Mouse (Mus musculus) heart, embryonic 15.5 days (tissue): ENCODE measurements around the gene Slc8a3. TPM values are rescaled to one million over a fixed set of nuclear protein-coding genes. Genes with fewer than 3 reads are reported as not detected.

Experiments used
- ATAC-seq: fragments of 200-750 bp; cut with Nextera tagmentation; replicated peaks from 2 replicates; pipeline ENCODE4 v1.8.0; 2017; ENCODE audit warnings: low read depth, moderate TSS enrichment; ENCODE audit not compliant: insufficient number of reproducible peaks, insufficient read depth, low FRiP score
- H3K27ac ChIP-seq: fragments of 300-500 bp; sonication (generic); 2 replicates; pipeline ENCODE4 v1.5.1; 2015; ENCODE audit warnings: mild to moderate bottlenecking, inconsistent platforms
- H3K27me3 ChIP-seq: fragments of 300-500 bp; sonication (generic); 2 replicates; pipeline ENCODE4 v1.6.1; 2015; ENCODE audit warnings: inconsistent platforms
- H3K36me3 ChIP-seq: fragments of 300-500 bp; sonication (generic); 2 replicates; pipeline ENCODE4 v1.6.1; 2015; ENCODE audit warnings: mild to moderate bottlenecking, inconsistent platforms
- H3K4me1 ChIP-seq: fragments of 300-500 bp; sonication (generic); replicated peaks from 2 replicates; pipeline ENCODE4 v1.6.1; 2015; ENCODE audit warnings: inconsistent platforms
- H3K4me2 ChIP-seq: fragments of 300-500 bp; sonication (generic); 2 replicates; pipeline ENCODE4 v1.6.1; 2015; ENCODE audit warnings: inconsistent platforms, mild to moderate bottlenecking, moderate library complexity
- H3K4me3 ChIP-seq: fragments of 300-500 bp; sonication (generic); 2 replicates; pipeline ENCODE4 v1.5.1; 2015; ENCODE audit warnings: mild to moderate bottlenecking, inconsistent platforms
- H3K9ac ChIP-seq: fragments of 300-500 bp; sonication (generic); 2 replicates; pipeline ENCODE4 v1.6.1; 2015; ENCODE audit warnings: mild to moderate bottlenecking, inconsistent platforms
- H3K9me3 ChIP-seq: fragments of 300-500 bp; sonication (generic); replicated peaks from 2 replicates; pipeline ENCODE4 v1.6.1; 2016; ENCODE audit warnings: inconsistent platforms
- WGBS: fragments of 180-500 bp; shearing (Covaris S2); methylation state at CpG from one replicate; pipeline ENCODE4 v1.1.7; 2015; ENCODE audit warnings: mixed read lengths; 5-methylcytosine and 5-hydroxymethylcytosine counted together
- polyA plus RNA-seq: library from polyadenylated mRNA; unstranded; fragments of >200 nt; fragmentation: Nextera tagmentation; extraction: Ambion mirVana; gene quantifications from 2 replicates; pipeline ENCODE4 v1.2.1, GENCODE M21; 2015

Slc8a3 gene
- polyA plus RNA-seq, 1 experiment from 2014 or later: 0.60 TPM

GRCm38 (mm10) chr12:81237158-81237557 lies 95.8 kb downstream of the Slc8a3 start:
- 75% methylated on average over 1 of the region's 1 CpGs for WGBS
- no peak for ATAC-seq

GRCm38 (mm10) chr12:81235456-81236330 lies 97.3 kb downstream of the Slc8a3 start:
- Histone ChIP-seq H3K4me3 (no peak overlapping the region), H3K9me3 (no peaks in the 10 kb centered on the region), H3K27me3 (no peaks in the 10 kb centered on the region; the same call in 1 of the 2 replicates), H3K9ac (no peak overlapping the region), H3K4me2 (no peak overlapping the region), H3K27ac (no peak overlapping the region), H3K4me1 (no peaks in the 10 kb centered on the region), H3K36me3 (no peaks in the 10 kb centered on the region)
- 72% methylated on average over 10 of the region's 10 CpGs for WGBS
- ATAC-seq: no peak

More at GRCm38 (mm10) chr12:81237158-81237557, 95.8 kb downstream of the Slc8a3 start:
- Histone ChIP-seq H3K9ac (no peak overlapping the region), H3K4me3 (no peak overlapping the region), H3K9me3 (no peaks in the 10 kb centered on the region), H3K4me1 (no peaks in the 10 kb centered on the region), H3K27me3 (no peaks in the 10 kb centered on the region; the same call in 1 of the 2 replicates), H3K27ac (no peak overlapping the region), H3K36me3 (no peaks in the 10 kb centered on the region), H3K4me2 (no peak overlapping the region)

GRCm38 (mm10) chr12:81233746-81234380 lies 99.1 kb downstream of the Slc8a3 start:
- no peaks in the 10 kb centered on the region for H3K9me3 ChIP-seq
- H3K4me3 ChIP-seq: no peak overlapping the region
- ATAC-seq: no peak
- no peak overlapping the region for H3K4me2 ChIP-seq
- 61% methylated on average over 1 of the region's 1 CpGs for WGBS
- no peak overlapping the region for H3K27ac ChIP-seq
- H3K27me3 ChIP-seq: no peaks in the 10 kb centered on the region; the same call in 1 of the 2 replicates
- no peak overlapping the region for H3K9ac ChIP-seq
- H3K4me1 ChIP-seq: no peaks in the 10 kb centered on the region
- no peaks in the 10 kb centered on the region for H3K36me3 ChIP-seq

GRCm38 (mm10) chr12:81227767-81228460 lies 105.1 kb downstream of the Slc8a3 start:
- Histone ChIP-seq H3K4me3 (no peak overlapping the region), H3K4me1 (no peaks in the 10 kb centered on the region; the same call in 1 of the 2 replicates), H3K4me2 (no peak overlapping the region), H3K27me3 (no peaks in the 10 kb centered on the region; the same call in 1 of the 2 replicates), H3K27ac (no peak overlapping the region), H3K9me3 (no peaks in the 10 kb centered on the region), H3K36me3 (no peaks in the 10 kb centered on the region), H3K9ac (no peak overlapping the region)
- 60% methylated on average over 5 of the region's 5 CpGs for WGBS
- ATAC-seq: no peak

GRCm38 (mm10) chr12:81226590-81226989 lies 106.4 kb downstream of the Slc8a3 start:
- Histone ChIP-seq H3K9ac (no peak overlapping the region), H3K27ac (no peak overlapping the region), H3K9me3 (no peaks in the 10 kb centered on the region), H3K27me3 (no peaks in the 10 kb centered on the region), H3K4me1 (no peaks in the 10 kb centered on the region; the same call in 1 of the 2 replicates), H3K4me3 (no peak overlapping the region), H3K4me2 (no peak overlapping the region), H3K36me3 (no peaks in the 10 kb centered on the region)
- WGBS: 51% methylated on average over 3 of the region's 3 CpGs
- no peak for ATAC-seq

- ATAC-seq: no peak
- WGBS: 33% methylated on average over 6 of the region's 6 CpGs
Measured at GRCm38 (mm10) chr12:81225966-81226577, 106.9 kb downstream of the Slc8a3 start.

GRCm38 (mm10) chr12:81224843-81225242 lies 108.1 kb downstream of the Slc8a3 start:
- H3K27ac ChIP-seq: no peak overlapping the region
- no peaks in the 10 kb centered on the region for H3K36me3 ChIP-seq
- H3K9me3 ChIP-seq: no peaks in the 10 kb centered on the region
- no peaks in the 10 kb centered on the region for H3K27me3 ChIP-seq
- no peak overlapping the region for H3K4me2 ChIP-seq
- 70% methylated on average over 2 of the region's 2 CpGs for WGBS
- no peak for ATAC-seq
- H3K4me1 ChIP-seq: no peaks in the 10 kb centered on the region; the same call in 1 of the 2 replicates
- no peak overlapping the region for H3K9ac ChIP-seq
- no peak overlapping the region for H3K4me3 ChIP-seq

More at GRCm38 (mm10) chr12:81225966-81226577, 106.9 kb downstream of the Slc8a3 start:
- Histone ChIP-seq H3K36me3 (no peaks in the 10 kb centered on the region), H3K27ac (no peak overlapping the region), H3K9ac (no peak overlapping the region), H3K27me3 (no peaks in the 10 kb centered on the region), H3K4me1 (no peaks in the 10 kb centered on the region; the same call in 1 of the 2 replicates), H3K4me3 (no peak overlapping the region), H3K9me3 (no peaks in the 10 kb centered on the region), H3K4me2 (no peak overlapping the region)

GRCm38 (mm10) chr12:81223276-81223675 lies 109.7 kb downstream of the Slc8a3 start:
- no peak for ATAC-seq
- 59% methylated on average over 2 of the region's 2 CpGs for WGBS

GRCm38 (mm10) chr12:81219339-81219738 lies 113.6 kb downstream of the Slc8a3 start:
- Histone ChIP-seq H3K27me3 (no peaks in the 10 kb centered on the region), H3K4me1 (no peaks in the 10 kb centered on the region), H3K27ac (no peak overlapping the region), H3K4me2 (no peak overlapping the region), H3K9ac (no peak overlapping the region), H3K36me3 (no peaks in the 10 kb centered on the region), H3K9me3 (no peaks in the 10 kb centered on the region), H3K4me3 (no peak overlapping the region)
- ATAC-seq: no peak
- 65% methylated on average over 4 of the region's 4 CpGs for WGBS

More at GRCm38 (mm10) chr12:81223276-81223675, 109.7 kb downstream of the Slc8a3 start:
- Histone ChIP-seq H3K4me2 (no peak overlapping the region), H3K27me3 (no peaks in the 10 kb centered on the region), H3K36me3 (no peaks in the 10 kb centered on the region), H3K27ac (no peak overlapping the region), H3K4me3 (no peak overlapping the region), H3K9me3 (no peaks in the 10 kb centered on the region), H3K4me1 (no peaks in the 10 kb centered on the region; the same call in 1 of the 2 replicates), H3K9ac (no peak overlapping the region)

GRCm38 (mm10) chr12:81208559-81208958 lies 124.4 kb downstream of the Slc8a3 start:
- Histone ChIP-seq H3K27ac (no peak overlapping the region), H3K9me3 (no peaks in the 10 kb centered on the region), H3K36me3 (no peaks in the 10 kb centered on the region), H3K9ac (no peak overlapping the region), H3K4me2 (no peak overlapping the region), H3K4me1 (no peaks in the 10 kb centered on the region), H3K4me3 (no peak overlapping the region), H3K27me3 (no peaks in the 10 kb centered on the region)
- WGBS: 40% methylated on average over 2 of the region's 2 CpGs
- ATAC-seq: no peak
